Mouse (Mus musculus) forebrain, embryonic 11.5 days (tissue): ENCODE measurements around the gene H2-M10.1. TPM values are rescaled to one million over a fixed set of nuclear protein-coding genes. Genes with fewer than 3 reads are reported as not detected.
"Not testable (repeated sequence)": the region's sequence is repeated elsewhere in the genome, so short reads cannot be mapped to it uniquely, and the experiment has no call there.

Experiments used
- ATAC-seq: fragments of 200-750 bp; cut with Nextera tagmentation; replicated peaks from 2 replicates; pipeline ENCODE4 v1.8.0; 2017; ENCODE audit warnings: moderate TSS enrichment; ENCODE audit not compliant: low FRiP score
- DNase-seq: peaks from one replicate; pipeline ENCODE4 v3.0.0-alpha.2; 2017; ENCODE audit warnings: low spot score
- H3K27ac ChIP-seq: fragments of 300-500 bp; sonication (generic); 2 replicates; pipeline ENCODE4 v1.5.1; 2014; ENCODE audit warnings: low read depth, low read length
- H3K27me3 ChIP-seq: fragments of 300-500 bp; sonication (generic); 2 replicates; pipeline ENCODE4 v1.6.1; 2014; ENCODE audit warnings: mild to moderate bottlenecking, low read length, mixed read lengths; ENCODE audit not compliant: control insufficient read depth, insufficient read depth
- H3K36me3 ChIP-seq: fragments of 300-500 bp; sonication (generic); 2 replicates; pipeline ENCODE4 v1.6.1; 2014; ENCODE audit warnings: mild to moderate bottlenecking, low read length, moderate library complexity, mixed read lengths; ENCODE audit not compliant: control insufficient read depth, insufficient read depth
- H3K4me1 ChIP-seq: fragments of 300-500 bp; sonication (generic); replicated peaks from 2 replicates; pipeline ENCODE4 v1.6.1; 2014; ENCODE audit warnings: low read length, mixed read lengths; ENCODE audit not compliant: control insufficient read depth, insufficient read depth
- H3K4me2 ChIP-seq: fragments of 300-500 bp; sonication (generic); 2 replicates; pipeline ENCODE4 v1.6.1; 2014; ENCODE audit warnings: low read depth, mild to moderate bottlenecking, low read length, moderate library complexity, mixed read lengths; ENCODE audit not compliant: severe bottlenecking
- H3K4me3 ChIP-seq: fragments of 300-500 bp; sonication (generic); 2 replicates; pipeline ENCODE4 v1.5.1; 2014; ENCODE audit warnings: low read depth, low read length
- H3K9ac ChIP-seq: fragments of 300-500 bp; sonication (generic); 2 replicates; pipeline ENCODE4 v1.6.1; 2014; ENCODE audit warnings: low read length
- H3K9me3 ChIP-seq: fragments of 300-500 bp; sonication (generic); 2 replicates; pipeline ENCODE4 v1.6.1; 2016; ENCODE audit warnings: low read length, mixed read lengths; ENCODE audit not compliant: control insufficient read depth
- WGBS: fragments of 180-500 bp; shearing (Covaris S2); extraction: QIAGEN DNeasy Blood & Tissue Kit; methylation state at CpG from one replicate; pipeline ENCODE4 v1.1.7; 2014; 5-methylcytosine and 5-hydroxymethylcytosine counted together
- polyA plus RNA-seq: library from polyadenylated mRNA; unstranded; fragments of >200 nt; fragmentation: Nextera tagmentation; extraction: Ambion mirVana; gene quantifications from 2 replicates; pipeline ENCODE4 v1.2.1, GENCODE M21; 2014

Gene H2-M10.1
- not detected in 2 replicates for polyA plus RNA-seq

DNA sequence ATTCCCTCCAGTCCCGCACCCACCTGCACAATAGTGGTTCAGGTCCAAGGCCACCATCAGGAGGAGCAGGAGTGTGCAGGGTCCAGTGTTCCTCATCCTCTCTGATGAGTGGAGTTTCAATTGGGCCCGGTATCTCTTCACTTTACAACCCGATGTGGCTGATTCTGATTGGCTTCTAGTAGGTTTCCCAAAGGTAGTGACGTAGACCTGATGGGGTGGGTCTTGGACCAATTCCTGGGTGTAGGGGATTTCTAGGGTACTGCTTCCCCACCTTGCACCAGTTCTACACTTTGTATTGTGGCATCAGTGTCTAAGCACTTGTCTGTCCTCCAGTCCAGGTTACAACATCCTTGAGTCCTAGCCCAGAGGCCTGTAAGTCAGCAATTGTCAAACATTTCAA, at the start of gene H2-M10.1:
TSS of gene H2-M10.1 (minus strand) at position 101 of the 400 bp plus-strand sequence.
- ATAC-seq, result no peak
- Histone ChIP-seq H3K9me3 (no peaks in the 10 kb centered on the region), H3K9ac (no peak within 1 kb of the TSS), H3K36me3 (no peaks in the 10 kb centered on the region), H3K27me3 (no peaks in the 10 kb centered on the region), H3K27ac (no peak within 1 kb of the TSS), H3K4me1 (no peaks in the 10 kb centered on the region), H3K4me2 (no peak within 1 kb of the TSS), H3K4me3 (no peak within 1 kb of the TSS)
- no peak for DNase-seq
- WGBS, result 83% methylated on average over 4 of the region's 4 CpGs

DNA sequence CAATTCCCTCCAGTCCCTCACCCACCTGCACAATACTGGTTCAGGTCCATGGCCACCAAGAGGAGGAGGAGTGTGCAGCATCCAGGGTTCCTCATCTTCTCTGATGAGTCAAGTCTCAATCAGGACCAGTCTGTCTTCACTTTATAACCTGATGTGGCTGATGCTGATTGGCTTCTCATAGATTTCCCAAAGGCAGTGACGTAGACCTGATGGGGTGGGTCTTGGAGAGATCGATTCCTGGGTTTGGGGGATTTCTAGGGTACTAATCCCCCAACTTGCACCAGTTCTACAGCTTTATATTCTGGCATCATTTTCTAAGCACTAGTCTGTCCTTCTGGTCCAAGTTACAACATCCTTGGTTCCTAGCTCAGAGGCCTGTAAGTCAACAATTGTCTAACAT, 42.4 kb upstream of the H2-M10.1 start, which contains the start of gene H2-M10.3:
TSS of gene H2-M10.3 (minus strand) at position 101 of the 400 bp plus-strand sequence.
- not testable (repeated sequence) for H3K36me3 ChIP-seq, H3K27ac ChIP-seq, H3K4me2 ChIP-seq, H3K4me3 ChIP-seq, H3K27me3 ChIP-seq, H3K4me1 ChIP-seq, H3K9me3 ChIP-seq, DNase-seq, ATAC-seq, H3K9ac ChIP-seq
- 95% methylated on average over 2 of the region's 2 CpGs for WGBS

DNA sequence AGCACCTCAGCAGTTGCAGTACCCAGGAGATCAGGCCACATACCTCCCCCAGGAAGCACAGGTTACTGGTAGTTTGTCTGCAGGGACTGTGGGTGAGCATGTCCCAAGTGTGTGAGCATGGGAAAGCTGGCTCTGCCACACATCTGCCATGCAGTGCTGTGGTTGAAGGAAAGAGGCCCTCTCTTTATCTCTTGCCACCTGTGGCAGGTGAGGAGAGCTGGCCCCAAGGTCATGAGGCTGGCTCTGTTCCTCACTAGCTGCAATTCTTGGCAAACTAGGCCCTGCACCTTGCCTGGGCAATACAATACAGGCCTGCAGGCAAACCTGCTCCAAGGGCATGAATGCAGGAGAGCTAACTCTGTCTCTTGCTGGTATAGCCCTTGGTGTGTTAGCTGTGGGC, 36.4 kb upstream of the H2-M10.1 start:
- not testable (repeated sequence) for ATAC-seq, H3K36me3 ChIP-seq

DNA sequence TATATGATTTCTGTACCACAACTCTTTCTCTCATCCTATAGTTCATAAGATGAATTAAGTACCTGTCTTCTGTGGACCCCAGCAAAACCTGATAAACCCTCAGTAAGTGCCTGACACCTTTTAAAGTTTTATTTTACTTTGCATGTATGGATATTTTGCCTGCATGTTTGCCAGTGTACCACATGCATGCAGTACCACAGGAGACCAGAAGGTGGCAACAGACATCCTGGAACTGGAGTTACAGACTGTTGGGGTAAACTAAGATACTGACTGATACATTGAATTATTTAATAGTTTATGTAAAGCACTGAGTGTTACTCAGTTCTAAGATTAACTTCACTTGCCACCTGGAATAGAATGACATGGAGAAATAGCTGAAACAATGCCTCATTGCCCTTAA, 31.6 kb upstream of the H2-M10.1 start:
- not testable (repeated sequence) for H3K9ac ChIP-seq, H3K9me3 ChIP-seq, H3K27ac ChIP-seq, H3K36me3 ChIP-seq, H3K27me3 ChIP-seq, ATAC-seq, H3K4me2 ChIP-seq, H3K4me1 ChIP-seq, H3K4me3 ChIP-seq
- DNase-seq, result peak; percentile 62

More for the DNA sequence above, 36.4 kb upstream of the H2-M10.1 start:
- H3K9me3 ChIP-seq, H3K4me3 ChIP-seq, DNase-seq, H3K9ac ChIP-seq, H3K27me3 ChIP-seq, H3K4me1 ChIP-seq, H3K27ac ChIP-seq, H3K4me2 ChIP-seq: not testable (repeated sequence)

DNA sequence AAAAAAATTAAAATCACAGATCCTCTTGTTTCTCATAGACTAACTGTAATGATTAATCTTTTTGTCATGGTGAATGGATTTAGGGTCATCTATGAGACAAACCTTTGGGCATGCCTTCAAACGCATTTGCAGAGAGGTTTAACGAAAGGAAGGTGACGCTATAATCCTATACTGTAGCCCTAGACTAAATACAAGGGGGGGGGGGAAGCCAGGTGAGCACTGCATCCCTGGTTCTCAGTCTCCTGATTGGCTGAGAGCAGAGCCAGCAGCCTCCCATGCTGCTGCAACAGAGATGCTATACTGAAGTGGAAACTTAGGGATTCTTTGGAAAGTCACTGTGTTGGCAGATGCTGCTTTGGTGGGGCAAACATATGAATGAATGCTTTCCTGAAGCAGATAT, 29.8 kb upstream of the H2-M10.1 start:
- ATAC-seq, result no peak
- WGBS, result 31% methylated on average over 3 of the region's 3 CpGs

DNA sequence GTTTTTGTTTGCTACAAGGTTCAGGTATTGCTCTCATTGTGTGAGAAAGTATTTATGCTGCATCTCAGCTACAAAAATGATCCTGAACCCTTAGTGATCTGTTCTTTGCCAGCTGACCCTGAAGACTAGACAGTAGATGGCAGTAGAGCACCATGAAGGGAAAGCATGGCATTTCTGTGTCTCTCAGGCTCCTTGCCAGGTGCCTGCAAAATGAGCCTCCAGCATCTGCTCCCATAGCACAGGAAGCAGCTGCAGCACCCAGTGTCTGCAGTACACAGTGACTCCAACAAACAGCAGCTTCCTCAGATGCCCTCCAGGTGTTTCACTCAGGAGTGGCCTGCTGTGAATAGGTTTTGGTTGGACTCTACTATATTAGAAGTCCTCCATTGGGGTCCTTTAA, 29.4 kb upstream of the H2-M10.1 start:
- H3K9ac ChIP-seq, H3K27me3 ChIP-seq, H3K4me1 ChIP-seq, H3K27ac ChIP-seq, H3K4me2 ChIP-seq, ATAC-seq, H3K36me3 ChIP-seq, DNase-seq, H3K4me3 ChIP-seq, H3K9me3 ChIP-seq: not testable (repeated sequence)

More for the DNA sequence above, 29.8 kb upstream of the H2-M10.1 start:
- Histone ChIP-seq H3K27me3 (no peaks in the 10 kb centered on the region), H3K9me3 (no peaks in the 10 kb centered on the region), H3K4me3 (no peak overlapping the region), H3K36me3 (no peaks in the 10 kb centered on the region), H3K27ac (no peak overlapping the region), H3K4me1 (no peaks in the 10 kb centered on the region), H3K4me2 (no peak overlapping the region), H3K9ac (no peak overlapping the region)
- no peak for DNase-seq

DNA sequence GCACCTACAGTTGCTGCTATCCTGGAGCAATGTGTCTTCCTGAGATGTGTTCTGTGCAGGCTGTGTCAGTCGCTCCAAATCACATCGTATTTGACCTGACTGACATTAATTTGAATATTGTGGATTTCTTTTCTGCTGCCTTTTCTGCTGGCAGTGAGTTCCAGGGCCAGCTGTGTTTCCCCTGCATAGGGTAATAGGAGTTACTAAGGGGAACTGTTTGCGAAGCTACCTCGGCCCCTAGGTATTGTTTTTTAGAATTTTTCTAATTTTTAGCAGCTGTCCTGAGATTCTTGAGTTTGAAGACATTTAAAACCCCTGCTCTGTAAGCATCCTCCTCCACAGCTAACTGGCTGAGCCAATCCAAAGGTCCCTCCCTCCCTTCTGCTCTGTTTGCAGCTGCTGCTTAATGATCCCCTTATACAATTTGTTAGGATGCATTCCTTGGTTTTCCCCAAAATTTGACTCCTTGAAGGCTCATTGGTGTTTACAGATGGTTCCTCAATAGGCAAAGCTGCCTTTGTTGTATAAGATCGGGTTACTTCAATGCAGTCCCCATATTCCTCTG, 10.2 kb downstream of the H2-M10.1 start:
- 26% methylated on average over 5 of the region's 5 CpGs for WGBS
- Histone ChIP-seq H3K9me3 (no peaks in the 10 kb centered on the region), H3K9ac (peak overlapping the region; percentile 69), H3K36me3 (no peaks in the 10 kb centered on the region), H3K27me3 (no peaks in the 10 kb centered on the region; the same call in 1 of the 2 replicates), H3K4me1 (no peaks in the 10 kb centered on the region), H3K27ac (0 out of 2 replicates have a peak overlapping the region, but pooled peaks have one; percentile 76), H3K4me2 (peak overlapping the region; percentile 71), H3K4me3 (peak overlapping the region; percentile 49)
- ATAC-seq (peak; percentile 53; the same call in 1 of the 2 replicates), DNase-seq (no peak)

DNA sequence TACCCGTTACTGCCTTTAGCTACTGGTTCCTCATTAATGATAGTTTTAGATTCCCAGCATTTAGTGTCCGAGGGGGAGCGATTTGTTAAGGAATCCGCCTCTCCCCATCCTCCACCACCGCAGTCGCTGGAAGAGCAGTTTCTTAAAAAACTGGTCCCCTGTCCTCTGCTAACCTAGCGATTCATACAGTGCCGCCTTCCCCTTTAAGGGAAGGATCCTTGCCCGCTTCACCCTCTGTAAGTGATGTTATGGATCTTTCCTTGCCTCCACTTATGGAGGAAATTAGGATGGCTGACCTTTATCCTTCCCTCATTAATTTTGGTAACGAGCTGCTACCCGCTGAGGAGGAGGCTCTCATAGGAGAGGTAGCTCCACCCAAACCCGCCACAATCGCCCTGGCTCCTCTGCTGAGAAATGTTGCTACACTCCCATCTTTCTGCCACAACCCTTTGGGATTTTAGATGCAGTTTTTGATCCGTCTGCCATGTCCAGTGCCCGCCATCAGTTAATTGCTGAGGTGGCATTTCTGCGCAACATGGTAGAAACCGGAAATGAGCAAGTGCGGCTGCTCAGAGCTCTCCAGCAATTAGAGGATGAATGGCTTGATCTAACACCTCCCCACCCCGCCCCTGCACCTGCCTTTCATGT, 10.8 kb downstream of the H2-M10.1 start:
- Histone ChIP-seq H3K27me3 (no peaks in the 10 kb centered on the region; the same call in 1 of the 2 replicates), H3K4me2 (peak overlapping the region; percentile 71), H3K4me1 (no peaks in the 10 kb centered on the region), H3K27ac (peak overlapping the region; percentile 76), H3K9me3 (no peaks in the 10 kb centered on the region), H3K4me3 (peak overlapping the region; percentile 49), H3K36me3 (no peaks in the 10 kb centered on the region), H3K9ac (peak overlapping the region; percentile 69)
- peak; percentile 87 for ATAC-seq
- under 1% methylated on average over 19 of the region's 19 CpGs for WGBS
- DNase-seq, result peak; percentile 66

DNA sequence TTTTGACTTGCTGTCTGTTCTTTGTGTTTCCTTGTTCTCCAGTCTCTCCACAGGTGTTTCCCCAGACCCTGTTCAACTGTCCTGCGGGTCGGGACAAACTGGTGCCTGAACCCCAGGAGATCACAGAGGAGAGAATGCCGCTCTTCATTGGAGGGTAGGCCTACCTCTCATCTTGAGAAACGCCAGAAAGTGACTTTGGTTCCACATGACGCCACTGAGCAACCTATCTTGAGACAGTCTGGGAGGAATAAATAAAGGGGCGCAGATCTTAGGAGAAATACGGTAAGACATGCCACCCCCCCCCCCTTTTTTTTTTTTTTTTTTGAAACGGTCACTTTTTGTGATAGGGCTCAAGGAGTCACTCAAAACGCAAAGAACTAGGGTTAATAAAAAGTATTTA, 11.4 kb downstream of the H2-M10.1 start:
- no peaks in the 10 kb centered on the region for H3K9me3 ChIP-seq
- peak overlapping the region; percentile 49 for H3K4me3 ChIP-seq
- H3K27me3 ChIP-seq, result no peaks in the 10 kb centered on the region; the same call in 1 of the 2 replicates
- no peaks in the 10 kb centered on the region for H3K4me1 ChIP-seq
- H3K4me2 ChIP-seq, result peak overlapping the region; percentile 71
- H3K27ac ChIP-seq, result no peak overlapping the region
- H3K36me3 ChIP-seq, result no peaks in the 10 kb centered on the region
- 2% methylated on average over 9 of the region's 9 CpGs for WGBS
- ATAC-seq (peak; percentile 60), DNase-seq (peak; percentile 51)
- H3K9ac ChIP-seq, result peak overlapping the region; percentile 69
